Mouse (Mus musculus): ENCODE measurements at regions not wholly inside any gene's neighbourhood (a gene's known extent, or its start where the extent isn't known, plus 50 kb on each side); places are given as distances from the start of the nearest gene placed in this dataset.

- TF ChIP-seq CTCF (conservative IDR thresholded peaks at IDR 0.05), result no peak
- H3K27ac ChIP-seq, result 0 out of 2 replicates have a peak overlapping the region, but pooled peaks have one; percentile 39
- peak; percentile 21 to 71 for DNase-seq (ENCODE audit: low spot score in 2 of 2)
- H3K4me3 ChIP-seq, result no peak overlapping the region
These were observed 50.4 kb upstream of the Atg10 start for GRCm38 (mm10) chr13:91274131-91274530.

DNA sequence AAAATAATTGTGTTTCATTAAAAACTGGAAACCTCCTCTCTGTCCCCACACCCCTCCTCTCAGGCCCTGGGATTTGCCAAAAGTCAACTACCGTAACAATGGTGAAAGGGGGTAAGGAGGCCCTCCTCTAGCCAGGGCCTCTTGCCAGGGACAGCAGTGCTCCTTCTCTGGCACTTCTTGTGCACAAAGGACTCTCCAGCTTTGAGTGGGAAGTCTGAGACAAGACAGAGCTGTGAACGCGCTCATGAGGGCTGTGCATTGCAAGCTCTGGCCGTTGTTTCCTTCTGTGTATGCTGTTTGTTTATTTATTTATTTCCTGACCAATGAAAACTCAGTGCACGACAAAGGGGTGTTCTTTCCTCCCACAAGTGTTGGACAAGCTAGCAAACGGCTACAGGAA lies 50.8 kb upstream of the Atg10 start:
- peak in 1 of 2 experiments; percentile 9 for DNase-seq (ENCODE audit: low spot score in 2 of 2)
- no peak for TF ChIP-seq CTCF (conservative IDR thresholded peaks at IDR 0.05)
- Histone ChIP-seq H3K4me3 (no peak overlapping the region), H3K27ac (0 out of 2 replicates have a peak overlapping the region, but pooled peaks have one; percentile 39)

DNA sequence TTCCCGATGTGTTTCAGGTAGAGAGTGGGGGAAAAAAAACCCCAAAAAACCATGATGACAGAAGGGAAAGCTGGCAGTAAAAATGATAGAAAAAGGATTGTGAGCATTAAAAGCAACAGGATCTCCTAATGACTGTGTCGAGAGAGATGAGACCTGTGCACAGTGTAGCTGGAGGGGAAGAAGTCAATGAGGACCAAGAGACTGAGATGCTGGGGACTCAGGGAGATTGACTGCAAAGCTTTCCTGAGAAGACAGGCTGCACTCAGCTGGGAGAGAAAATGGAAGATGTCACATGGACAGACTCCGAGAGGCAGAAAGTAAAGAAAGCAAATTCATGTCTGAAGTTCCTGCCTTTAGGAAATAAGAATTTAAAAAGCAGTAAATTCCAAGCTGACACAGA lies 55.7 kb upstream of the Atg10 start:
- Histone ChIP-seq H3K4me3 (no peak overlapping the region), H3K27ac (no peak overlapping the region)
- no peak for DNase-seq (ENCODE audit: low spot score in 2 of 2)
- no peak for TF ChIP-seq CTCF (conservative IDR thresholded peaks at IDR 0.05)

DNA sequence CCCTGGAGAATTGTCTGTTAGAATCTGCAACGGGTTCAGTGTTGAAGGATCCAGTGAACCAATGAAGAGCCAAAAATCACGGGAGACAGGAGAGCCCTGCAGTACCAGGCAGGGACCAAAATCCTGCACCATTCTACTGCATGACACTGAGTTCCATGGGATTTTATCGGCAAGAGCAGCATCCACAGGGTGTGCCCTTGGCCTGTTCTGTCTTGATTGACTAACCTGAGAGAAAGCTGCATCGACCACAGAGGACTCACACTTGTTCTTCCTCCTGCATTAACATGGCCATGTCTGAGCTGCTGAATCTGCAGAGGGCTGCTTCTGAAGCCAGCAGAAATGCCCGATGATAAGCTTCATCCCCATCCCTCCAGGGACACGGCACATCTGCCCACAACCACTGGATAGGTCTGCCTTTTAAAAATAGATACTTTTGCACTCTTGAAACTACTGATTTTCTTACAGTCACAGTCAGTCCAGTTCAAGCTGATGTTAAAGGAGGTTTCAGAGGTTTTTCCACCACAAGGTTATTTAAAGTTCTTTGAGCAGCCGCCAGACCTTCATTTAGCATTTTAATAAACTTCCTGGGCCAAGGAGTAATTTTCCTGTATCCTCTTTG lies 71.9 kb upstream of the Atg10 start:
- no peak overlapping the region for H3K27ac ChIP-seq
- H3K4me3 ChIP-seq, result no peak overlapping the region
- TF ChIP-seq CTCF (conservative IDR thresholded peaks at IDR 0.05), result no peak
- DNase-seq (ENCODE audit: low spot score in 2 of 2), result no peak

- no peak overlapping the region for H3K27ac ChIP-seq
- no peak for DNase-seq (ENCODE audit: low spot score in 2 of 2)
- no peak for TF ChIP-seq CTCF (conservative IDR thresholded peaks at IDR 0.05)
These were observed 72.9 kb upstream of the Atg10 start for GRCm38 (mm10) chr13:91296521-91297160.

GRCm38 (mm10) chr13:91301849-91302248 lies 78.1 kb upstream of the Atg10 start:
- Histone ChIP-seq H3K27ac (no peak overlapping the region), H3K4me3 (no peak overlapping the region)
- no peak for TF ChIP-seq CTCF (conservative IDR thresholded peaks at IDR 0.05)
- DNase-seq (ENCODE audit: low spot score in 2 of 2), result no peak

More at GRCm38 (mm10) chr13:91296521-91297160, 72.9 kb upstream of the Atg10 start:
- H3K4me3 ChIP-seq, result no peak overlapping the region

DNA sequence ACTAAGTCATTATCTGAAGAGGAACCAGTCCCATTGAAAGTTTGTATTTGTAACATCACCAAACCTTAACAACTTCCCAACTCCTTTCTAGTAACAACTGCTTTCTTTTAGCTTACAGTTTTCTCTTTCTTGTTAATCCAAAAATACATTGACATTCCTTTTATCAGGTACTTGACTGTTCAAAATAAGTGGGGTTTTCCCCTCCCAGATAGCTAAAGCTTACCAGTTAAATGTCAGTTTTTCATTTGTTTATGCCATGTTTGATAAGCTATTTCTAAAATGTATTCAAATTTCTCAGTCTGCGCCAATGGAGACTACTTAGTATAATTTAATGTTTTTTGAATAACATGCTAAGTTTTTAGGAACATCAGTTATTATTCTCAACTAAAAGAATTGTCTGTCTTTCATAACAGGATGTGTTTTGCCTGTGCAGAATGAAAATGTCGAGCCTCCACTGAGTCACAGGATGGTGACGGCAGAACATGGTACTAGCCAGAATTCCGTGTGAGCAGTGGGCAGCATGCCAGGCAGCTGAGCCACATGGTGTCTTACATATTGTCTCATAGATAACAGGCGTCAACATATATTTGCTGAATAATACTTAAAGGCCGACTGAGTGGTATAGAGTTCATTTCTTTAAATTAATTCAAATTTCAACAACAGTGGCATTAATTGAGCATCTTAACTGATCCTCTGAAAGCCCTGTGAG lies 82.1 kb upstream of the Atg10 start:
- no peak overlapping the region for H3K27ac ChIP-seq
- peak; percentile 44 to 52 for DNase-seq (ENCODE audit: low spot score in 2 of 2)
- no peak for TF ChIP-seq CTCF (conservative IDR thresholded peaks at IDR 0.05)
- no peak overlapping the region for H3K4me3 ChIP-seq

DNA sequence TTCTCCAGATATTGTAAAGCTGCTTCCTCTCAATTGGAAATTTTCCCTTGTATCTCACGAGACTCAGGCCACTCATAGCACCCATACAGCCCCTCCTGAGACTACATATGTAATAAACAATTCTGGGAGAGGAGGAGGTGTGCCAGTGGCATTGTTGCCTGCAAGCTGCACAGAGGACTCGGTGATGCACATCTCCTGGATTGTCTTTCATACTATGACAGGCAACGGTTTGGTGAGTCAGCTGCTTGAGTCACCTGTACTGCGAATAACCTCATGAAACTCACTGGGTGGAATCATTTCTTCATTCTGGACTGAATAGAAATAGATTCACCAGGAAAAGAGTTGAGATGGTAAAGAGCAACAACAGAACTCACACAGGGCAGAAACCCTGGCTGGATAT lies 82.8 kb upstream of the Atg10 start:
- H3K27ac ChIP-seq, result no peak overlapping the region
- DNase-seq (ENCODE audit: low spot score in 2 of 2), result no peak
- TF ChIP-seq CTCF (conservative IDR thresholded peaks at IDR 0.05), result no peak
- no peak overlapping the region for H3K4me3 ChIP-seq

GRCm38 (mm10) chr13:91312905-91313571 lies 89.3 kb upstream of the Atg10 start:
- no peak for TF ChIP-seq CTCF (conservative IDR thresholded peaks at IDR 0.05)
- no peak for DNase-seq (ENCODE audit: low spot score in 2 of 2)
- Histone ChIP-seq H3K27ac (no peak overlapping the region), H3K4me3 (no peak overlapping the region)

DNA sequence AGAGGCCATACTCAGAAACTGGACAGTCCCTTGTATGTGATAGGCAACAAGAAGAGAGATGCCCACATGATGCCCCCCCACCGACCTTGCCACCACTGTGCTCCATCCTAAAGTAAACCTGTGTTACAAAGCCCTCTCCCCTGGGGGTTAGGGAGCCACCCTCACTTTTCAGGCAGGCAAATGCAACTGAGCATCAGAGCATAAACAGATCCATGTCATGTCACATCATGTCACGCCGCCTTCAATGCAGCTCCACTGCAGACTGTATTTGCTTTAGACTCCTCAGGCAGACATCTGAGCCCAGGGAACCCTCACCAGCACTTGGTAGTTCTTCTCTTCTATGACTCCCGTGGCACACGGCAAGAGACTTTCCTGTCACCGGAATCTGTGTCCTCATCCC lies 98.6 kb upstream of the Atg10 start:
- no peak for DNase-seq (ENCODE audit: low spot score in 2 of 2)
- Histone ChIP-seq H3K27ac (no peak overlapping the region), H3K4me3 (no peak overlapping the region)
- no peak for TF ChIP-seq CTCF (conservative IDR thresholded peaks at IDR 0.05)

DNA sequence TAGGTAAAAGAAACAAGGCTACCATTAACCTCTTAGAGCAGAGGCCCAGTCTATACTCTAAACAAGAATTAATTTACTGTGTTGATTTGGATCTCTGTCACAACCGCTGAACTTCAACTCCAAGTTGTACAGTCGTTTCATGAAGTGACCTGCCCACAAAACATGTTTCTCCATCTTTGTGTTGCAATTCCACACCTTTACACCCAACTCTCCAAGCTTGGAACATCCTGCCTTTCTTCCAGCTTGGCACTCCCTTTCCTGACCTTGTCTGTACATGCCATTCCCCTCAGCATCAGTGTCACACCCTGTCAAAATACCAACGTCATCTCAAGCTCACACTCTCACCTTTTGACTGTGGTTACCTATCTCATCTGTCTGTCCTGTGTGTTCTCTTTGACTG lies 103.1 kb upstream of the Atg10 start:
- Histone ChIP-seq H3K4me3 (no peak overlapping the region), H3K27ac (no peak overlapping the region)
- DNase-seq (ENCODE audit: low spot score in 2 of 2), result no peak
- no peak for TF ChIP-seq CTCF (conservative IDR thresholded peaks at IDR 0.05)

GRCm38 (mm10) chr13:91334283-91334682 lies 110.5 kb upstream of the Atg10 start:
- TF ChIP-seq CTCF (conservative IDR thresholded peaks at IDR 0.05), result no peak
- H3K4me3 ChIP-seq, result no peak overlapping the region

DNA sequence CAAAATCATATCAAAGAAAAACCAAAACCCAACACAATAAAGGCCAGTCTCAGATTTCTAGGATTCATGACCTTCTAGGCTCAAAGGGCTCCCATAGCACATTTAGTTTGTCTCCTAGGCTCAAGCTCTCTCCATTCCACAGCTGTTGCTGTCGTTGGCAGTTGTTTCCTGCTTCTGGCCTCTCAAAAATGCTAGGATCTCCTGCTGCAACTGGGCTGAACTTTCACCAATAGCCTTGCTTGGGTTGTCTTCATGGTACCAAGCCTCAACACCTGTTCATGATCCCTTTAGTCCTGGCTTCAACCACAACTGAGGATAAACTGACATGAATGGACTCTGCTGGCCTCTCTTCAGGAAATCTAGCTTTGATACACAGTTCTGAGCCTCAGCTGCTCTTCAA lies 115.9 kb upstream of the Ssbp2 start:
- Histone ChIP-seq H3K4me3 (no peak overlapping the region), H3K27ac (no peak overlapping the region)
- TF ChIP-seq CTCF (conservative IDR thresholded peaks at IDR 0.05), result no peak
- no peak for DNase-seq (ENCODE audit: low spot score in 2 of 2)

More at GRCm38 (mm10) chr13:91334283-91334682, 110.5 kb upstream of the Atg10 start:
- no peak for DNase-seq (ENCODE audit: low spot score in 2 of 2)
- no peak overlapping the region for H3K27ac ChIP-seq
